29 mouse cellular contexts compared by ENCODE assay signal in genomic region chr6:22222087-22222486, GRCm38 (mm10).
DNase-seq lines count a peak whose midpoint lies in the region; ATAC-seq and TF ChIP-seq lines count a peak whose summit lies in the region.
"Had no signal": no experiment of that assay in that cellular context is flagged by ENCODE, and none has a peak within 500 bp of the region (broad histone marks: within the 10 kb centered on the region; RNA-seq: fewer than 3 reads in every experiment).

No protein-coding gene starts in this region.

- no peak overlapping the region for H3K9ac ChIP-seq in limb, embryonic 12.5 days (replicated peaks)
- peak overlapping the region; percentile 97 for H3K9ac ChIP-seq in CH12.LX (ENCODE audit: insufficient read depth, low read depth)
- H3K9ac ChIP-seq: embryonic facial prominence, embryonic 12.5 days; forebrain, embryonic 15.5 days; heart, embryonic 12.5 days; hindbrain, embryonic 13.5 days; limb, embryonic 13.5 days; liver, embryonic 14.5 days; midbrain, embryonic 12.5 days; neural tube, embryonic 13.5 days had no signal

- no peak; the same call in 1 of the 2 replicates for TF ChIP-seq RAD21 in CH12.LX (IDR thresholded peaks at IDR 0.05; ENCODE audit: low read depth, low read length)

- H3K4me1 ChIP-seq in limb, embryonic 12.5 days (replicated peaks) = no peaks in the 10 kb centered on the region
- H3K4me1 ChIP-seq in limb, embryonic 10.5 days = no peaks in the 10 kb centered on the region
- peaks cover 8 to 31% of the 10 kb centered on the region in 2 experiments for H3K4me1 ChIP-seq in CH12.LX (ENCODE audit: control insufficient read depth in 1 of 2, insufficient read depth in 2 of 2)
- H3K4me1 ChIP-seq: embryonic facial prominence, embryonic 12.5 days; forebrain, embryonic 15.5 days; hindbrain, embryonic 13.5 days; midbrain, embryonic 12.5 days; neural tube, embryonic 13.5 days had no signal

- H3K36me3 ChIP-seq in limb, embryonic 12.5 days = peaks cover 36% of the 10 kb centered on the region
- peaks cover 52% of the 10 kb centered on the region for H3K36me3 ChIP-seq in limb, embryonic 10.5 days
- peaks cover 0 to 6% of the 10 kb centered on the region in 2 experiments for H3K36me3 ChIP-seq in CH12.LX (replicated peaks in 1 of 2; ENCODE audit: control insufficient read depth in 1 of 2, insufficient read depth in 1 of 2, low read length in 1 of 2)
- H3K36me3 ChIP-seq: forebrain, embryonic 15.5 days; heart, embryonic 12.5 days; hindbrain, embryonic 13.5 days; midbrain, embryonic 12.5 days; neural tube, embryonic 13.5 days had no signal

- TF ChIP-seq CTCF in CH12.LX (conservative IDR thresholded peaks at IDR 0.05 in 1 of 2, IDR thresholded peaks at IDR 0.05 in 1 of 2; ENCODE audit: low read depth in 2 of 2, low read length in 2 of 2) = no peak

- no peak overlapping the region for H3K4me3 ChIP-seq in limb, embryonic 12.5 days (replicated peaks)
- no peak overlapping the region for H3K4me3 ChIP-seq in limb, embryonic 10.5 days
- H3K4me3 ChIP-seq in CH12.LX (replicated peaks in 1 of 3; ENCODE audit: low read depth in 2 of 3, low read length in 2 of 3, poor library complexity in 1 of 3) = peak overlapping the region in 2 of 3 experiments; percentile 38 to 66
- H3K4me3 ChIP-seq: embryonic facial prominence, embryonic 12.5 days; forebrain, embryonic 15.5 days; heart, adult 2 months; heart, embryonic 12.5 days; hindbrain, embryonic 13.5 days; limb, embryonic 13.5 days; midbrain, embryonic 12.5 days; neural tube, embryonic 13.5 days had no signal

- TF ChIP-seq POLR2A in CH12.LX (IDR thresholded peaks at IDR 0.05; ENCODE audit: low read depth, low read length) = peak; percentile 56; the same call in 1 of the 2 replicates

- 0 out of 2 replicates have a peak overlapping the region, but pooled peaks have one; percentile 12 for H3K27ac ChIP-seq in limb, embryonic 12.5 days
- H3K27ac ChIP-seq in limb, embryonic 10.5 days = no peak overlapping the region
- peak overlapping the region; percentile 97 for H3K27ac ChIP-seq in CH12.LX (ENCODE audit: insufficient read depth, low read depth)
- H3K27ac ChIP-seq: embryonic facial prominence, embryonic 12.5 days; forebrain, embryonic 15.5 days; heart, adult 2 months; hindbrain, embryonic 13.5 days; kidney, postnatal 0 days; limb, embryonic 13.5 days; liver, embryonic 14.5 days; midbrain, embryonic 12.5 days; neural tube, embryonic 13.5 days had no signal

- no peak for ATAC-seq in limb, embryonic 12.5 days (ENCODE audit: insufficient number of reproducible peaks, insufficient read depth, low FRiP score, low TSS enrichment, low read depth)
- ATAC-seq in granulocyte monocyte progenitor cell, adult 5-6 weeks (replicated peaks; ENCODE audit: poor library complexity, severe bottlenecking) = peak; percentile 98
- peak; percentile 95 for ATAC-seq in megakaryocyte, adult 5-6 weeks (ENCODE audit: poor library complexity, severe bottlenecking)
- ATAC-seq in cerebellum, adult (ENCODE audit: insufficient number of reproducible peaks, low FRiP score, low TSS enrichment) = no peak
- ATAC-seq: activated CD4-positive, CD25-positive, alpha-beta regulatory T cell, adult 4 months; forebrain, embryonic 15.5 days had no signal

- H3K79me2 ChIP-seq in CH12.LX (replicated peaks; ENCODE audit: control insufficient read depth, extremely low read depth, insufficient read depth, poor library complexity, severe bottlenecking) = peaks cover 35% of the 10 kb centered on the region

- no peaks in the 10 kb centered on the region for H3K9me3 ChIP-seq in limb, embryonic 12.5 days
- no peaks in the 10 kb centered on the region for H3K9me3 ChIP-seq in limb, embryonic 10.5 days (replicated peaks)
- no peaks in the 10 kb centered on the region for H3K9me3 ChIP-seq in CH12.LX (replicated peaks; ENCODE audit: low read length)
- H3K9me3 ChIP-seq: embryonic facial prominence, embryonic 12.5 days; forebrain, embryonic 15.5 days; heart, embryonic 12.5 days; hindbrain, embryonic 13.5 days; limb, embryonic 13.5 days; midbrain, embryonic 12.5 days; neural tube, embryonic 13.5 days had no signal

- WGBS in limb, embryonic 12.5 days = 92% methylated on average over 4 of the region's 4 CpGs
- WGBS in limb, embryonic 10.5 days = 91% methylated on average over 4 of the region's 4 CpGs

- TF ChIP-seq EP300 in CH12.LX (IDR thresholded peaks at IDR 0.05; ENCODE audit: low read length) = peak; percentile 58

- dilution Hi-C loops in CH12.LX (cut with MboI; ENCODE audit: extremely low pct_ligation_motif_present, extremely low pct_unique_long_range_greater_than_20kb, low sequenced_read_pairs) = no loop called here

- no peak overlapping the region for H3K4me2 ChIP-seq in limb, embryonic 12.5 days
- peak overlapping the region; percentile 88; the same call in 1 of the 2 replicates for H3K4me2 ChIP-seq in CH12.LX (ENCODE audit: insufficient read depth, low read depth, poor library complexity, severe bottlenecking)
- H3K4me2 ChIP-seq: embryonic facial prominence, embryonic 12.5 days; forebrain, embryonic 15.5 days; heart, embryonic 12.5 days; hindbrain, embryonic 13.5 days; limb, embryonic 13.5 days; midbrain, embryonic 12.5 days; neural tube, embryonic 13.5 days had no signal

- in situ Hi-C loops in CH12.LX (cut with MboI; ENCODE audit: low pct_ligation_motif_present, low pct_unique_long_range_greater_than_20kb, low sequenced_read_pairs) = no loop called here

- no peak for DNase-seq in limb, embryonic 10.5 days (ENCODE audit: low spot score)
- DNase-seq in CH12.LX (ENCODE audit: extremely low read depth) = peak; percentile 51
- no peak for DNase-seq in kidney, adult 9 months
- no peak for DNase-seq in testis, postnatal 10 days (ENCODE audit: low spot score)
- DNase-seq: adrenal gland, adult 2 months; adrenal gland, postnatal 36 days; cerebellum, adult 8-10 months; cerebellum, postnatal 25 days; gastrocnemius, postnatal 36 days; heart, adult 2 months; heart, postnatal 4 days; kidney, adult 18-20 months; layer of hippocampus, adult 9-11 months; right cerebral cortex, postnatal 14 days; thymus, postnatal 14 days had no signal

- no peaks in the 10 kb centered on the region for H3K27me3 ChIP-seq in limb, embryonic 12.5 days
- no peaks in the 10 kb centered on the region for H3K27me3 ChIP-seq in limb, embryonic 10.5 days (ENCODE audit: low read depth, poor library complexity, severe bottlenecking)
- no peaks in the 10 kb centered on the region for H3K27me3 ChIP-seq in CH12.LX (replicated peaks)
- H3K27me3 ChIP-seq: embryonic facial prominence, embryonic 12.5 days; forebrain, embryonic 15.5 days; heart, embryonic 12.5 days; hindbrain, embryonic 13.5 days; limb, embryonic 13.5 days; midbrain, embryonic 12.5 days; neural tube, embryonic 13.5 days had no signal

TF ChIP-seq in CH12.LX, 34 proteins besides CTCF, POLR2A, EP300 and RAD21:
- TF ChIP-seq NELFE (IDR thresholded peaks at IDR 0.05; ENCODE audit: low read depth, low read length) (no peak), UBTF (IDR thresholded peaks at IDR 0.05; ENCODE audit: low read depth, low read length) (no peak), ETS1 (conservative IDR thresholded peaks at IDR 0.05; ENCODE audit: low read depth, low read length) (peak; percentile 65; the same call in 1 of the 2 replicates), JUN (IDR thresholded peaks at IDR 0.05; ENCODE audit: insufficient read depth, low read depth, low read length) (peak; percentile 70), IRF4 (IDR thresholded peaks at IDR 0.05; ENCODE audit: low read depth, low read length) (peak; percentile 88), TCF12 (IDR thresholded peaks at IDR 0.05; ENCODE audit: low read depth, low read length) (peak; percentile 18; the same call in 1 of the 2 replicates), TBP (conservative IDR thresholded peaks at IDR 0.05; ENCODE audit: low read depth, low read length) (peak; percentile 84), MEF2A (IDR thresholded peaks at IDR 0.05; ENCODE audit: borderline replicate concordance, low read depth, low read length) (peak; percentile 93; the same call in 1 of the 2 replicates), BHLHE40 (IDR thresholded peaks at IDR 0.05; ENCODE audit: low read depth, low read length) (no peak; the same call in 1 of the 2 replicates), ZC3H11A (IDR thresholded peaks at IDR 0.05; ENCODE audit: low read depth, low read length) (no peak), JUND (conservative IDR thresholded peaks at IDR 0.05; ENCODE audit: low read depth, low read length) (no peak), USF2 (conservative IDR thresholded peaks at IDR 0.05; ENCODE audit: low read depth, low read length) (no peak), SIN3A (IDR thresholded peaks at IDR 0.05; ENCODE audit: low read length) (0 out of 2 replicates have a peak, but pooled peaks have one; percentile 15), POLR2AphosphoS2 (IDR thresholded peaks at IDR 0.05; ENCODE audit: low read depth, low read length) (no peak)

Comparison
In these comparisons a context has a peak if more than half of its experiments do, and no peak if none do; other contexts are left out.
1. ATAC-seq: peak in granulocyte monocyte progenitor cell, adult 5-6 weeks (single experiment) and megakaryocyte, adult 5-6 weeks (single experiment); none in limb, embryonic 12.5 days (single experiment) and cerebellum, adult (single experiment).
2. H3K4me3 ChIP-seq: peak in CH12.LX (2 of 3); none in limb, embryonic 12.5 days (single experiment) and limb, embryonic 10.5 days (single experiment).